Mouse (Mus musculus): Measurements from ENCODE around the gene Ralbp1. TPM values are rescaled to one million over a fixed set of nuclear protein-coding genes. Genes with fewer than 3 reads are reported as not detected.

Gene Ralbp1
- polyA plus RNA-seq, 1 experiment from 2014 or later: 44.2 TPM

- no peak for DNase-seq (ENCODE audit: low spot score)
- Histone ChIP-seq H3K4me2 (replicated peaks) (no peak overlapping the region), H3K27me3 (ENCODE audit: control insufficient read depth, insufficient read depth, low read length) (no peaks in the 10 kb centered on the region), H3K9ac (no peak overlapping the region), H3K4me3 (replicated peaks; ENCODE audit: low read length) (no peak overlapping the region), H3K27ac (no peak overlapping the region), H3K9me3 (ENCODE audit: control insufficient read depth, low read length) (no peaks in the 10 kb centered on the region), H3K4me1 (replicated peaks; ENCODE audit: control insufficient read depth, insufficient read depth, low read length) (0 out of 2 replicates have a peak, but pooled peaks cover 7% of the 10 kb centered on the region), H3K36me3 (replicated peaks; ENCODE audit: control insufficient read depth, insufficient read depth) (no peaks in the 10 kb centered on the region)
- ATAC-seq (ENCODE audit: low FRiP score): no peak
- 77% methylated on average over 6 of the region's 6 CpGs for WGBS
Observed at GRCm38 (mm10) chr17:65877026-65877425, 8.6 kb downstream of the Ralbp1 start.

DNA sequence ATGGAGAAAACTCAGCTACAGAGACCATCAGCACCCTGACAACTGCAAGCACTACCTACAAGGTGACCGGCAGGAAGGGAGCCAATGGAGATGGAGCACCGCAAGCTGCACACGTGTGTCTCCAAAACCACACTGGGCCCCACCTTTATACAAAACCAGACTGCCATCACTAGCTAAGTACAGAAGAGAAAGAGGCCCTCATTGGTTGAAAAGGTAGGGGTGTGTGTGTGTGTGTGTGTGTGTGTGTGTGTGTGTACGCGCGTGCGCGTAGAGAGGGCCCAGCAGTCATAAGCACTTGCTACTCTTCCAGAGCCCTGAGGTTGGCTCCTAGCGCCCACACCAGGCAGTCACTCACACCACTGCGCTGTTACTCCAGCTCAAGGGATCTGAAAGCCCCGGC, 11.8 kb downstream of the Ralbp1 start:
- DNase-seq (ENCODE audit: low spot score) (no peak), ATAC-seq (ENCODE audit: low FRiP score) (no peak)
- Histone ChIP-seq H3K9me3 (ENCODE audit: control insufficient read depth, low read length) (no peaks in the 10 kb centered on the region), H3K4me2 (replicated peaks) (no peak overlapping the region), H3K27ac (no peak overlapping the region), H3K4me1 (replicated peaks; ENCODE audit: control insufficient read depth, insufficient read depth, low read length) (0 out of 2 replicates have a peak, but pooled peaks cover 13% of the 10 kb centered on the region), H3K9ac (no peak overlapping the region), H3K36me3 (replicated peaks; ENCODE audit: control insufficient read depth, insufficient read depth) (no peaks in the 10 kb centered on the region), H3K27me3 (ENCODE audit: control insufficient read depth, insufficient read depth, low read length) (no peaks in the 10 kb centered on the region), H3K4me3 (replicated peaks; ENCODE audit: low read length) (no peak overlapping the region)
- WGBS: 97% methylated on average over 11 of the region's 11 CpGs

DNA sequence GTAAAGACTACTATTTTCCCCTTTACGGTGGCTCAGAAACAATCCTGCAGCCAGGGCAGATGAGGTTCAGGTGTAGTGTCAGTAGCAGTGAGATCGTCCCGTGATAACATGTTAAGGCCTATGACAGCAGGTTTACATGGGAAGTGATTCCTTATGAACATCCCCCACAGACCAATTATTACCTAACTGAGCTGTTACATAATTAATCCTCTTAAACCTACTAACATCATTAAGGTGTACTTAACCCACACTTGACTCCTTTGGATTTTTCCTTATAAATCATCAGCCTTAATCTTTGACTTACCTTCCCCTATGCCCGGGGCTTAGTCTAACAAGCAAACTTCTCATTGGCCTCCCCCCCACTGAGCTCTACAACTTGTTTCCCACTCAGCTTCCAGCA, 12.4 kb downstream of the Ralbp1 start:
- no peak overlapping the region for H3K4me3 ChIP-seq (replicated peaks; ENCODE audit: low read length)
- no peaks in the 10 kb centered on the region for H3K9me3 ChIP-seq (ENCODE audit: control insufficient read depth, low read length)
- no peaks in the 10 kb centered on the region for H3K36me3 ChIP-seq (replicated peaks; ENCODE audit: control insufficient read depth, insufficient read depth)
- no peaks in the 10 kb centered on the region for H3K27me3 ChIP-seq (ENCODE audit: control insufficient read depth, insufficient read depth, low read length)
- DNase-seq (ENCODE audit: low spot score): no peak
- no peak overlapping the region for H3K4me2 ChIP-seq (replicated peaks)
- H3K9ac ChIP-seq: no peak overlapping the region
- ATAC-seq (ENCODE audit: low FRiP score): no peak
- 79% methylated on average over 4 of the region's 4 CpGs for WGBS
- no peak overlapping the region for H3K27ac ChIP-seq
- H3K4me1 ChIP-seq (replicated peaks; ENCODE audit: control insufficient read depth, insufficient read depth, low read length): 0 out of 2 replicates have a peak, but pooled peaks cover 13% of the 10 kb centered on the region

DNA sequence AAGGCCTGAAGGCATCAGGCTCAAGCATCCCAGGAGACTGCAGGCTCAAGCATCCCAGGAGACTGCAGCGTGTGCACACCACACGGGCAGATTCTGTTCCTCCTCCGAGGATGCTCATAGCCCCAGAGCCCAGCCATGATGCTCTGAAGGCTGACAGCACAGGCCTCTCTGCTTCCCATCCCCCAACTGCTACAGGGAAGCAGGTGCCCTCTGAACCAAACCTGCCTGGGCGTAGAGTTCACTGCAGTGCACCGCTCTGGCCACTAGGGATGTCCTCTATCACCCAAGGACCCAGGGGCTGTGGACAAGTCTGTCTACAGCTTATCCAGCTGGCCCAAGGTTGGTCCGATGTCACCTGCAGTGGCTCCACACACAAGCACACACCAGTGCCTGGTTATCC, 12.9 kb downstream of the Ralbp1 start:
- Histone ChIP-seq H3K9me3 (ENCODE audit: control insufficient read depth, low read length) (no peaks in the 10 kb centered on the region), H3K4me2 (replicated peaks) (no peak overlapping the region), H3K36me3 (replicated peaks; ENCODE audit: control insufficient read depth, insufficient read depth) (no peaks in the 10 kb centered on the region), H3K27me3 (ENCODE audit: control insufficient read depth, insufficient read depth, low read length) (no peaks in the 10 kb centered on the region), H3K4me3 (replicated peaks; ENCODE audit: low read length) (no peak overlapping the region), H3K27ac (no peak overlapping the region), H3K4me1 (replicated peaks; ENCODE audit: control insufficient read depth, insufficient read depth, low read length) (0 out of 2 replicates have a peak, but pooled peaks cover 13% of the 10 kb centered on the region), H3K9ac (no peak overlapping the region)
- 35% methylated on average over 6 of the region's 6 CpGs for WGBS
- ATAC-seq (ENCODE audit: low FRiP score) (no peak), DNase-seq (ENCODE audit: low spot score) (no peak)

GRCm38 (mm10) chr17:65872051-65872450, 13.5 kb downstream of the Ralbp1 start:
- no peak for DNase-seq (ENCODE audit: low spot score)
- H3K36me3 ChIP-seq (replicated peaks; ENCODE audit: control insufficient read depth, insufficient read depth): peaks cover 6% of the 10 kb centered on the region
- H3K4me3 ChIP-seq (replicated peaks; ENCODE audit: low read length): no peak overlapping the region
- WGBS: 63% methylated on average over 6 of the region's 6 CpGs
- H3K9ac ChIP-seq: no peak overlapping the region
- no peaks in the 10 kb centered on the region for H3K9me3 ChIP-seq (ENCODE audit: control insufficient read depth, low read length)
- no peak for ATAC-seq (ENCODE audit: low FRiP score)
- H3K4me1 ChIP-seq (replicated peaks; ENCODE audit: control insufficient read depth, insufficient read depth, low read length): 0 out of 2 replicates have a peak, but pooled peaks cover 13% of the 10 kb centered on the region
- H3K27me3 ChIP-seq (ENCODE audit: control insufficient read depth, insufficient read depth, low read length): no peaks in the 10 kb centered on the region
- no peak overlapping the region for H3K27ac ChIP-seq
- no peak overlapping the region for H3K4me2 ChIP-seq (replicated peaks)

DNA sequence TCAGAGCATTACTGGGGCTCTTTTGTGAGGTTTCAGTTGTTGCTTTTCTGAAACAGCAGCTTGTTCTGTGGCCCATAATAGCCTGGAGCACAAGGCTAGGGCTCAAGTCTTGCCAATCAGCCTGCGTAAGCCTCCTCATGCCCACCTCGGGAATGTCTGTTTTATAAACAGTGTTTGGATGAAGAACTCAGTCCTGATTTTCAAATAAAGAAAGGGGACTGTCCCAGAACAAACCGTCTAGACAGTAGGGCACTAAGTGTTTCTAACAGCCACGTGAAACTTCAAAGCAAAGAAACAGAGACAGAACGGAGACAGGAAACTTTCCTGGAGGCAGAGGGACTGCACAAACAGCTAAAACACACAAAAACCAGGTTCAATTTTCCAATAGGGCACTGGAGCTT, 14.0 kb downstream of the Ralbp1 start:
- Histone ChIP-seq H3K9ac (no peak overlapping the region), H3K27ac (no peak overlapping the region), H3K36me3 (replicated peaks; ENCODE audit: control insufficient read depth, insufficient read depth) (peaks cover 10% of the 10 kb centered on the region), H3K27me3 (ENCODE audit: control insufficient read depth, insufficient read depth, low read length) (no peaks in the 10 kb centered on the region), H3K4me3 (replicated peaks; ENCODE audit: low read length) (no peak overlapping the region), H3K4me1 (replicated peaks; ENCODE audit: control insufficient read depth, insufficient read depth, low read length) (0 out of 2 replicates have a peak, but pooled peaks cover 13% of the 10 kb centered on the region), H3K9me3 (ENCODE audit: control insufficient read depth, low read length) (no peaks in the 10 kb centered on the region), H3K4me2 (replicated peaks) (no peak overlapping the region)
- DNase-seq (ENCODE audit: low spot score) (no peak), ATAC-seq (ENCODE audit: low FRiP score) (no peak)
- WGBS: 53% methylated on average over 5 of the region's 5 CpGs

DNA sequence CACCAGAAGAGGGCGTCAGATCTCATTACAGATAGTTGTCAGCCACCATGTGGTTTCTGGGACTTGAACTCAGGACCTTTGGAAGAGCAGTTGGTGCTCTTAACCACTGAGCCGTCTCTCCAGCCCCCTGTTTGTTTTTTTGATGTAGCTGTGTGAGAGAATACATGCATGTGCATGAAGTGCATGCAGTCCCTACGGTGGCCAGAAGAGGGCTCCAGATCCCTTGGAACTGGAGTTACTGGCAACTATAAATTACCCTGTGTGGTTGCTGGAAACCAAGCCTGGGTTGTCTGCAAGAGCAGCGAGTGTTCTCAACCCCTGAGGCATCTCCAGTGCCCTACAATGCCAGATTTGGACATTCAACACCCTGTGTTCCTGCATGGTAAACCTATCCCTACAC, 15.5 kb downstream of the Ralbp1 start:
- no peak overlapping the region for H3K9ac ChIP-seq
- H3K4me2 ChIP-seq (replicated peaks): no peak overlapping the region
- H3K4me3 ChIP-seq (replicated peaks; ENCODE audit: low read length): no peak overlapping the region
- no peak overlapping the region for H3K27ac ChIP-seq
- 42% methylated on average over 4 of the region's 4 CpGs for WGBS
- H3K4me1 ChIP-seq (replicated peaks; ENCODE audit: control insufficient read depth, insufficient read depth, low read length): 0 out of 2 replicates have a peak, but pooled peaks cover 13% of the 10 kb centered on the region
- H3K36me3 ChIP-seq (replicated peaks; ENCODE audit: control insufficient read depth, insufficient read depth): peaks cover 12% of the 10 kb centered on the region
- ATAC-seq (ENCODE audit: low FRiP score) (no peak), DNase-seq (ENCODE audit: low spot score) (no peak)
- no peaks in the 10 kb centered on the region for H3K27me3 ChIP-seq (ENCODE audit: control insufficient read depth, insufficient read depth, low read length)
- H3K9me3 ChIP-seq (ENCODE audit: control insufficient read depth, low read length): no peaks in the 10 kb centered on the region

DNA sequence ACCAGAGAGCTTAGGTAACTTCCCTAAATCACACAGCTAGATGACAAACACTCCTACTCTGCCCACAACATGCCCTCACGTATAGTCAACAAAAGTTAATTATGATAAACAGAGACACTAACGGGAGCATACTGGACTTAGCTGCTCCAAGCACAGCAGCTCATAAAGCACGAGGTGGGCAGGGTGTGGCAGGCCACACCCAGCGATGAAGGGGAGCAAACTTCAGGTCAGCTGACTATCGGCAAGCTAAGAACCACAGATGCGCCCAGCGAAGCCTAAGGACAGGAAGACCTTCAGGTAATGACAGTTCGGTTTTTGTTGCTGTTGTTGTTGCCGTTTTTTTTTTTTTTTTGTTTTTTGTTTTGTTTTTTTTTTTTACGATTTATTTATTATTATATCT, 15.9 kb downstream of the Ralbp1 start:
- ATAC-seq (ENCODE audit: low FRiP score) (no peak), DNase-seq (ENCODE audit: low spot score) (no peak)
- WGBS: 92% methylated on average over 10 of the region's 10 CpGs

GRCm38 (mm10) chr17:65867996-65868395, 17.6 kb downstream of the Ralbp1 start:
- no peak overlapping the region for H3K9ac ChIP-seq
- H3K27me3 ChIP-seq (ENCODE audit: control insufficient read depth, insufficient read depth, low read length): no peaks in the 10 kb centered on the region
- H3K4me1 ChIP-seq (replicated peaks; ENCODE audit: control insufficient read depth, insufficient read depth, low read length): 0 out of 2 replicates have a peak, but pooled peaks cover 13% of the 10 kb centered on the region
- H3K36me3 ChIP-seq (replicated peaks; ENCODE audit: control insufficient read depth, insufficient read depth): peaks cover 23% of the 10 kb centered on the region
- no peak for DNase-seq (ENCODE audit: low spot score)
- 88% methylated on average over 5 of the region's 5 CpGs for WGBS
- no peak for ATAC-seq (ENCODE audit: low FRiP score)
- H3K27ac ChIP-seq: no peak overlapping the region
- no peak overlapping the region for H3K4me3 ChIP-seq (replicated peaks; ENCODE audit: low read length)
- H3K9me3 ChIP-seq (ENCODE audit: control insufficient read depth, low read length): no peaks in the 10 kb centered on the region
- no peak overlapping the region for H3K4me2 ChIP-seq (replicated peaks)

More for the DNA sequence above, 15.9 kb downstream of the Ralbp1 start:
- Histone ChIP-seq H3K4me2 (replicated peaks) (no peak overlapping the region), H3K9ac (no peak overlapping the region), H3K4me1 (replicated peaks; ENCODE audit: control insufficient read depth, insufficient read depth, low read length) (0 out of 2 replicates have a peak, but pooled peaks cover 13% of the 10 kb centered on the region), H3K4me3 (replicated peaks; ENCODE audit: low read length) (no peak overlapping the region), H3K27ac (no peak overlapping the region), H3K9me3 (ENCODE audit: control insufficient read depth, low read length) (no peaks in the 10 kb centered on the region), H3K27me3 (ENCODE audit: control insufficient read depth, insufficient read depth, low read length) (no peaks in the 10 kb centered on the region), H3K36me3 (replicated peaks; ENCODE audit: control insufficient read depth, insufficient read depth) (peaks cover 12% of the 10 kb centered on the region)

- 85% methylated on average over 3 of the region's 3 CpGs for WGBS
- Histone ChIP-seq H3K27ac (no peak overlapping the region), H3K27me3 (ENCODE audit: control insufficient read depth, insufficient read depth, low read length) (no peaks in the 10 kb centered on the region), H3K9ac (no peak overlapping the region), H3K4me2 (replicated peaks) (no peak overlapping the region), H3K36me3 (replicated peaks; ENCODE audit: control insufficient read depth, insufficient read depth) (peaks cover 33% of the 10 kb centered on the region), H3K9me3 (ENCODE audit: control insufficient read depth, low read length) (no peaks in the 10 kb centered on the region), H3K4me3 (replicated peaks; ENCODE audit: low read length) (no peak overlapping the region), H3K4me1 (replicated peaks; ENCODE audit: control insufficient read depth, insufficient read depth, low read length) (0 out of 2 replicates have a peak, but pooled peaks cover under 1% of the 10 kb centered on the region)
- DNase-seq (ENCODE audit: low spot score) (no peak), ATAC-seq (ENCODE audit: low FRiP score) (no peak)
Observed at GRCm38 (mm10) chr17:65866201-65866600, 19.4 kb downstream of the Ralbp1 start.

All from hindbrain, embryonic 14.5 days (tissue).